Mouse (Mus musculus) CH12.LX (cell line): ENCODE data around the gene Osbpl6. TPM values are rescaled to one million over a fixed set of nuclear protein-coding genes. Genes with fewer than 3 reads are reported as not detected.
A peak's percentile ranks its signal among the peaks of the same experiment; 100 is the strongest.

Experiments
- DNase-seq: peaks from one replicate; pipeline ENCODE4 v3.0.0-alpha.2; 2013; ENCODE audit errors: extremely low read depth
- H3K27ac ChIP-seq: 2 replicates; pipeline ENCODE4 v1.5.1; 2012; ENCODE audit warnings: low read depth, mild to moderate bottlenecking, control low read depth, moderate library complexity; ENCODE audit not compliant: insufficient read depth
- H3K27me3 ChIP-seq: replicated peaks from 2 replicates; pipeline ENCODE3; 2012; ENCODE audit warnings: inconsistent platforms
- H3K36me3 ChIP-seq, 2 experiments: replicated peaks in 1 of 2; 2 replicates each; pipeline versions ENCODE3 to v1.6.1; 2012; ENCODE audit warnings: inconsistent platforms in 1 of 2, low read length in 1 of 2, mild to moderate bottlenecking in 1 of 2, mixed read lengths in 1 of 2, moderate library complexity in 1 of 2; ENCODE audit not compliant: control insufficient read depth in 1 of 2, insufficient read depth in 1 of 2
- H3K4me1 ChIP-seq, 2 experiments: 2 replicates each; pipeline ENCODE4 v1.6.1; 2012; ENCODE audit warnings: inconsistent platforms in 1 of 2, moderate library complexity in 1 of 2; ENCODE audit not compliant: insufficient read depth in 2 of 2, control insufficient read depth in 1 of 2
- H3K4me2 ChIP-seq: 2 replicates; pipeline ENCODE4 v1.6.1; 2012; ENCODE audit warnings: low read depth, mild to moderate bottlenecking, control low read depth; ENCODE audit not compliant: poor library complexity, insufficient read depth, severe bottlenecking
- H3K4me3 ChIP-seq, 3 experiments: fragments of 150-350 bp in 1 of 3; sonication (generic) in 1 of 3; replicated peaks in 1 of 3; 2 replicates each; pipeline versions ENCODE3 to v1.5.1; 2011 to 2012; ENCODE audit warnings: low read depth in 2 of 3, low read length in 2 of 3, mild to moderate bottlenecking in 2 of 3, moderate library complexity in 2 of 3, control low read depth in 1 of 3, improper control_type of control experiment in 1 of 3, inconsistent platforms in 1 of 3, mixed read lengths in 1 of 3; ENCODE audit not compliant: poor library complexity in 1 of 3
- H3K79me2 ChIP-seq: replicated peaks from 2 replicates; pipeline ENCODE4 v1.6.1; 2012; ENCODE audit warnings: mild to moderate bottlenecking, moderate library complexity; ENCODE audit not compliant: control insufficient read depth, poor library complexity, insufficient read depth, severe bottlenecking; ENCODE audit errors: extremely low read depth
- H3K9ac ChIP-seq: 2 replicates; pipeline ENCODE4 v1.6.1; 2012; ENCODE audit warnings: low read depth, mild to moderate bottlenecking, control low read depth, moderate library complexity; ENCODE audit not compliant: insufficient read depth
- H3K9me3 ChIP-seq: replicated peaks from 2 replicates; pipeline ENCODE3; 2012; ENCODE audit warnings: low read length, inconsistent platforms, mixed read lengths
- BHLHE40 ChIP-seq: IDR thresholded peaks from 2 replicates; pipeline ENCODE4 v1.6.1; 2011; ENCODE audit warnings: mild to moderate bottlenecking, low read depth, low read length, improper control_type of control experiment
- CHD1 ChIP-seq: IDR thresholded peaks from 2 replicates; pipeline ENCODE4 v1.6.1; 2012; ENCODE audit warnings: low read depth, low read length, improper control_type of control experiment, inconsistent platforms
- CHD2 ChIP-seq: IDR thresholded peaks from 2 replicates; pipeline ENCODE4 v1.6.1; 2011; ENCODE audit warnings: low read length, improper control_type of control experiment
- CTCF ChIP-seq, 2 experiments: IDR thresholded peaks in 1 of 2; conservative IDR thresholded peaks in 1 of 2; 2 replicates each; pipeline ENCODE4 v1.5.1; 2011 to 2012; ENCODE audit warnings: low read depth in 2 of 2, low read length in 2 of 2, improper control_type of control experiment in 1 of 2, inconsistent platforms in 1 of 2, mild to moderate bottlenecking in 1 of 2, moderate library complexity in 1 of 2
- E2F4 ChIP-seq: IDR thresholded peaks from 2 replicates; pipeline ENCODE4 v1.6.1; 2011; ENCODE audit warnings: low read depth, low read length, improper control_type of control experiment; ENCODE audit not compliant: insufficient replicate concordance
- ELF1 ChIP-seq: IDR thresholded peaks from 2 replicates; pipeline ENCODE4 v1.6.1; 2014; ENCODE audit warnings: low read depth, mild to moderate bottlenecking, inconsistent platforms, low read length, improper control_type of control experiment
- ETS1 ChIP-seq: conservative IDR thresholded peaks from 2 replicates; pipeline ENCODE4 v1.6.1; 2012; ENCODE audit warnings: low read depth, mild to moderate bottlenecking, inconsistent platforms, low read length, improper control_type of control experiment, moderate library complexity
- HCFC1 ChIP-seq: IDR thresholded peaks from 2 replicates; pipeline ENCODE4 v1.6.1; 2012; ENCODE audit warnings: low read depth, mild to moderate bottlenecking, inconsistent platforms, low read length, improper control_type of control experiment
- JUN ChIP-seq: IDR thresholded peaks from 2 replicates; pipeline ENCODE4 v1.6.1; 2011; ENCODE audit warnings: low read depth, mild to moderate bottlenecking, low read length, improper control_type of control experiment, moderate library complexity; ENCODE audit not compliant: insufficient read depth
- JUND ChIP-seq: conservative IDR thresholded peaks from 2 replicates; pipeline ENCODE4 v1.6.1; 2011; ENCODE audit warnings: low read depth, low read length, improper control_type of control experiment
- MAX ChIP-seq: IDR thresholded peaks from 2 replicates; pipeline ENCODE4 v1.6.1; 2011; ENCODE audit warnings: low read length, improper control_type of control experiment
- MAZ ChIP-seq: IDR thresholded peaks from 2 replicates; pipeline ENCODE4 v1.6.1; 2012; ENCODE audit warnings: low read depth, mild to moderate bottlenecking, inconsistent platforms, low read length, improper control_type of control experiment, moderate library complexity
- MEF2A ChIP-seq: IDR thresholded peaks from 2 replicates; pipeline ENCODE4 v1.6.1; 2014; ENCODE audit warnings: low read depth, mild to moderate bottlenecking, inconsistent platforms, low read length, improper control_type of control experiment, borderline replicate concordance
- MXI1 ChIP-seq: IDR thresholded peaks from 2 replicates; pipeline ENCODE4 v1.6.1; 2011; ENCODE audit warnings: mild to moderate bottlenecking, low read depth, low read length, improper control_type of control experiment
- MYC ChIP-seq: IDR thresholded peaks from 2 replicates; pipeline ENCODE4 v1.6.1; 2011; ENCODE audit warnings: low read depth, mild to moderate bottlenecking, improper control_type of control experiment, low read length
- PAX5 ChIP-seq: IDR thresholded peaks from 2 replicates; pipeline ENCODE4 v1.6.1; 2012; ENCODE audit warnings: low read length, inconsistent platforms, mixed read lengths
- POLR2A ChIP-seq: IDR thresholded peaks from 2 replicates; pipeline ENCODE4 v1.6.1; 2011; ENCODE audit warnings: low read depth, mild to moderate bottlenecking, improper control_type of control experiment, low read length
- POLR2AphosphoS2 ChIP-seq: IDR thresholded peaks from 2 replicates; pipeline ENCODE4 v1.6.1; 2011; ENCODE audit warnings: low read depth, low read length, improper control_type of control experiment
- RAD21 ChIP-seq: IDR thresholded peaks from 2 replicates; pipeline ENCODE4 v1.6.1; 2011; ENCODE audit warnings: low read depth, mild to moderate bottlenecking, low read length, improper control_type of control experiment, moderate library complexity
- RCOR1 ChIP-seq: conservative IDR thresholded peaks from 2 replicates; pipeline ENCODE4 v1.6.1; 2012; ENCODE audit warnings: low read depth, mild to moderate bottlenecking, inconsistent platforms, low read length, improper control_type of control experiment
- SIN3A ChIP-seq: IDR thresholded peaks from 2 replicates; pipeline ENCODE4 v1.6.1; 2012; ENCODE audit warnings: low read length, improper control_type of control experiment, inconsistent platforms
- SMC3 ChIP-seq: IDR thresholded peaks from 2 replicates; pipeline ENCODE4 v1.6.1; 2011; ENCODE audit warnings: low read depth, low read length, improper control_type of control experiment
- TBP ChIP-seq: conservative IDR thresholded peaks from 2 replicates; pipeline ENCODE4 v1.6.1; 2011; ENCODE audit warnings: low read depth, low read length, improper control_type of control experiment
- TCF12 ChIP-seq: IDR thresholded peaks from 2 replicates; pipeline ENCODE4 v1.6.1; 2014; ENCODE audit warnings: low read depth, mild to moderate bottlenecking, inconsistent platforms, low read length, improper control_type of control experiment
- USF2 ChIP-seq: conservative IDR thresholded peaks from 2 replicates; pipeline ENCODE4 v1.6.1; 2011; ENCODE audit warnings: low read depth, low read length, improper control_type of control experiment
- ZC3H11A ChIP-seq: IDR thresholded peaks from 2 replicates; pipeline ENCODE4 v1.6.1; 2012; ENCODE audit warnings: low read depth, mild to moderate bottlenecking, inconsistent platforms, low read length, improper control_type of control experiment
- ZMIZ1 ChIP-seq: IDR thresholded peaks from 2 replicates; pipeline ENCODE4 v1.6.1; 2012; ENCODE audit warnings: low read depth, mild to moderate bottlenecking, inconsistent platforms, low read length, improper control_type of control experiment
- dilution Hi-C: fragments of 300-500 bp; cut with MboI; formaldehyde crosslinking; loops from 2 replicates; pipeline ENCODE4 v1.14.3; 2020; ENCODE audit warnings: low sequenced_read_pairs; ENCODE audit not compliant: extremely low pct_unique_long_range_greater_than_20kb, extremely low pct_ligation_motif_present
- in situ Hi-C: fragments of 300-500 bp; cut with MboI; formaldehyde crosslinking; loops from 3 replicates; pipeline ENCODE4 v1.14.3; 2019; ENCODE audit warnings: low sequenced_read_pairs, low pct_ligation_motif_present, low pct_unique_long_range_greater_than_20kb, mixed read lengths
- polyA plus RNA-seq: library from polyadenylated mRNA; unstranded; fragments of >175 nt; gene quantifications from 2 replicates; pipeline ENCODE4 v1.2.1, GENCODE M21; 2012; ENCODE audit warnings: low read depth; ENCODE audit not compliant: insufficient read length
- total RNA-seq, 2 experiments: library from RNA; depleted of rRNA; stranded (reverse); fragments of 300-350 nt in 1 of 2; fragments of >200 nt in 1 of 2; gene quantifications; 2 replicates each; pipeline ENCODE4 v1.2.3; 2012 to 2014

Gene Osbpl6
- total and polyA plus RNA-seq, 3 experiments = 0.19 to 0.60 (median 0.38) TPM

GRCm38 (mm10) chr2:76586906-76587305 is 180.6 kb downstream of the Osbpl6 start:
- Histone ChIP-seq H3K27ac (no peak overlapping the region), H3K36me3 (no peaks in the 10 kb centered on the region), H3K4me3 (no peak overlapping the region), H3K27me3 (no peaks in the 10 kb centered on the region), H3K9ac (no peak overlapping the region), H3K9me3 (no peaks in the 10 kb centered on the region), H3K4me1 (no peaks in the 10 kb centered on the region), H3K4me2 (no peak overlapping the region), H3K79me2 (no peaks in the 10 kb centered on the region)
- TF ChIP-seq USF2 = no peak
- no peak for TF ChIP-seq MEF2A
- no peak for TF ChIP-seq CHD2
- no peak for TF ChIP-seq E2F4
- TF ChIP-seq POLR2A = no peak
- TF ChIP-seq ZMIZ1 = no peak
- no peak for TF ChIP-seq CHD1
- TF ChIP-seq BHLHE40 = no peak
- TF ChIP-seq SMC3 = peak; percentile 66
- no peak for TF ChIP-seq ETS1
- TF ChIP-seq CTCF (conservative IDR thresholded peaks at IDR 0.05 in 1 of 2, IDR thresholded peaks at IDR 0.05 in 1 of 2; ENCODE audit: low read depth in 2 of 2, low read length in 2 of 2) = peak in 1 of 2 experiments; percentile 91; a peak in 2 of 4 replicates
- TF ChIP-seq JUN = no peak
- TF ChIP-seq MAZ = no peak
- no peak for TF ChIP-seq MAX
- TF ChIP-seq JUND = no peak
- TF ChIP-seq TCF12 = no peak
- TF ChIP-seq MXI1 = no peak
- TF ChIP-seq SIN3A = no peak
- no peak for TF ChIP-seq POLR2AphosphoS2
- TF ChIP-seq TBP = no peak
- no peak for TF ChIP-seq RCOR1
- no peak for TF ChIP-seq PAX5
- TF ChIP-seq HCFC1 = no peak
- 0 out of 2 replicates have a peak, but pooled peaks have one; percentile 23 for TF ChIP-seq MYC
- peak; percentile 43 for TF ChIP-seq RAD21
- TF ChIP-seq ZC3H11A = no peak
- TF ChIP-seq ELF1 = no peak
- DNase-seq = peak; percentile 8
- in situ Hi-C loops (no loop called here), dilution Hi-C loops (no loop called here)
